Mouse (Mus musculus) lung, postnatal 0 days (tissue): Measurements from ENCODE around the gene Nosip.

Experiments
- CTCF ChIP-seq: IDR thresholded peaks from 2 replicates; pipeline ENCODE4 v1.5.1; 2016; ENCODE audit warnings: antibody characterized with exemption, mild to moderate bottlenecking
- EP300 ChIP-seq: IDR thresholded peaks from 2 replicates; pipeline ENCODE4 v1.6.1; 2016; ENCODE audit warnings: antibody characterized with exemption, mild to moderate bottlenecking, control low read depth

DNA sequence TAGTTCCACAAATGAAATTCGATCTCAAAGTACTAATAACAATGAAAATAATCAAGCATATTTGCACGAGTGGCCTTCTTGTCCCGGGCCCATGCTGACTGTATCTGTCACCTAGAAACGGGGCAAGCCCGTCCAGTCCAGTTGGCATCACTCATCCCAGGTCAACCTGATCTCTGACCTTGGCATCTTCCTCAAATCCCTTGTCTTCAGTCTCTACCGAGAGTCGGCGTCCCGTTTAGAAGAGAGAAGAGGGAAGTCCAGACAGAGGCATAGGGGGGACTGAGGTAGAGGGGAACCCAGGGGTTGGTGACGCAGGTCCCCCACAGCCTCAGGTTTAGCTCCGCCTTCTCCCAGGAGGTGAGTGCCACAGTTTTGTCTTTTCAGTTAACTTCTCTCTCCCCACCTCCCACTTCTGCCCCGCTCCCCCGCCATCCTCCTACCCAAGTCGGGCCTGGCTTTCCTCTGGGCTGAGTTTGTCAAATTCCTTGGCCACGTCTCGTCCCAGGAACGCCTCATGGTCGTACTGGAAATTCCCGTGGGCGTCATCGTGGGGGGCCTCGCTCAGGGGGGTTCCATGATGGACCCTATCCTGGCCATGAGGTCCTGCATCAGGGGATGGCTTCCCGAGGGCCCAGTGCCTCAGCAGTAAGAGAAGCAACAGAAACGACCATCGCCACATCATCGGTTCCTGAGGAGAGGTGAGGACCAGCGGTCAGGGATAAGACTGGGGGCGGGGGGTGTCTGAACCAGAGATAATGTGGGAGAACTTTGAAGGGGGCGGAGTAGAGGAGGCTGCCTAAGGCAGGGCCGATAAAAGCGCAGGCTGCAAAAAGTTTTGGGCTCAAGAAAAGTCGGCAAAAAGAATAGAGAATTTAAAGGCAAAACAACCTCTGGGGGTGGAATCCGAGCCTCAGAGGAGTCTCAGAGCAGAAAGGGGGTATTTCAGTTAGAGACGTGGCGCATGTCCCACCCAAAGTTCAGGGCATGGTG lies 29.1 kb downstream of the Nosip start:
- TF ChIP-seq EP300 = no peak
- TF ChIP-seq CTCF = no peak
